Mouse (Mus musculus) thymus, adult 2 months (tissue): ENCODE data around the gene Myo15. TPM values are rescaled to one million over a fixed set of nuclear protein-coding genes. Genes with fewer than 3 reads are reported as not detected.

Experiments
- DNase-seq: peaks from one replicate; pipeline ENCODE4 v3.0.0; 2021
- H3K27ac ChIP-seq: fragments of 200-500 bp; 2 replicates; pipeline ENCODE4 v1.5.1; 2012; ENCODE audit warnings: low read length, control low read depth; ENCODE audit not compliant: control insufficient read depth, insufficient read depth
- H3K27me3 ChIP-seq: fragments of 200-500 bp; 2 replicates; pipeline ENCODE4 v1.6.1; 2012; ENCODE audit warnings: mild to moderate bottlenecking, low read length, moderate library complexity, mixed read lengths; ENCODE audit not compliant: control insufficient read depth, insufficient read depth
- H3K36me3 ChIP-seq: fragments of 200-500 bp; 2 replicates; pipeline ENCODE4 v1.6.1; 2012; ENCODE audit warnings: mild to moderate bottlenecking, low read length, moderate library complexity; ENCODE audit not compliant: control insufficient read depth, insufficient read depth
- H3K4me1 ChIP-seq: fragments of 200-500 bp; replicated peaks from 2 replicates; pipeline ENCODE4 v1.6.1; 2012; ENCODE audit warnings: low read length; ENCODE audit not compliant: control insufficient read depth, insufficient read depth
- H3K4me3 ChIP-seq: fragments of 200-500 bp; 2 replicates; pipeline ENCODE4 v1.5.1; 2012; ENCODE audit warnings: mild to moderate bottlenecking, low read length, control low read depth, moderate library complexity; ENCODE audit not compliant: control insufficient read depth, insufficient read depth
- CTCF ChIP-seq: fragments of 200-500 bp; IDR thresholded peaks from 2 replicates; pipeline ENCODE4 v1.5.1; 2012; ENCODE audit warnings: mild to moderate bottlenecking, control low read depth, low read length, moderate library complexity, borderline replicate concordance; ENCODE audit not compliant: control insufficient read depth, poor library complexity, insufficient read depth; ENCODE audit errors: extremely low read depth
- POLR2A ChIP-seq: fragments of 200-500 bp; IDR thresholded peaks from 2 replicates; pipeline ENCODE4 v1.6.1; 2012; ENCODE audit warnings: mild to moderate bottlenecking, low read length, control low read depth, moderate library complexity; ENCODE audit not compliant: control insufficient read depth, poor library complexity, insufficient read depth; ENCODE audit errors: extremely low read depth
- WGBS: fragments of 180-500 bp; shearing (Covaris S2); methylation state at CpG from one replicate; pipeline ENCODE4 v1.1.7; 2018; 5-methylcytosine and 5-hydroxymethylcytosine counted together
- polyA plus RNA-seq: library from polyadenylated mRNA; depleted of rRNA; stranded (reverse); fragments of >200 nt; gene quantifications from 2 replicates; pipeline ENCODE4 v1.2.3, GENCODE M21; 2012; rRNA removed

Myo15 gene
- 0.17 and 0.20 TPM in 2 replicates for polyA plus RNA-seq

DNA sequence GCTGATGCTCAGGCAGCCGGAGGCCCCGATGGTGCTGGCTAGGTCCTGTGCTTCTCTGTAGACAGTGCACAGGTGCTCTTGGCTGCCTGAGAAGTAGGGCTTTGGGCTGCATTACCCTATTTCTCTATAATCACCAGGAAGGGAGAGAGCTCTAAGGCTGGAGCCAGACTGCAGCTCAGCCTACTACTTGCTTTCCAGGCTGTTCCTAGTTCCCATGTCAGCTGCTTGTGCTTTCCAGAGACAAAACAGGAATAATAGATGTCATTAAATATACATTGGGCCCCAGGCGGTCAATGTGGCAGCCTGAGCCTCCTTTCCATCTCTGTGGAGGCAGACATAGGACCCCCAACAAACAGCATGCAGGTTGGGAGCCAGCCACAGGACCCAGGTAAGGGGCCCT, at the start of gene Myo15:
Myo15 (plus strand) TSS at position 301 of the 400 bp plus-strand sequence.
- peaks cover 9% of the 10 kb centered on the region; the same call in 1 of the 2 replicates for H3K36me3 ChIP-seq

DNA sequence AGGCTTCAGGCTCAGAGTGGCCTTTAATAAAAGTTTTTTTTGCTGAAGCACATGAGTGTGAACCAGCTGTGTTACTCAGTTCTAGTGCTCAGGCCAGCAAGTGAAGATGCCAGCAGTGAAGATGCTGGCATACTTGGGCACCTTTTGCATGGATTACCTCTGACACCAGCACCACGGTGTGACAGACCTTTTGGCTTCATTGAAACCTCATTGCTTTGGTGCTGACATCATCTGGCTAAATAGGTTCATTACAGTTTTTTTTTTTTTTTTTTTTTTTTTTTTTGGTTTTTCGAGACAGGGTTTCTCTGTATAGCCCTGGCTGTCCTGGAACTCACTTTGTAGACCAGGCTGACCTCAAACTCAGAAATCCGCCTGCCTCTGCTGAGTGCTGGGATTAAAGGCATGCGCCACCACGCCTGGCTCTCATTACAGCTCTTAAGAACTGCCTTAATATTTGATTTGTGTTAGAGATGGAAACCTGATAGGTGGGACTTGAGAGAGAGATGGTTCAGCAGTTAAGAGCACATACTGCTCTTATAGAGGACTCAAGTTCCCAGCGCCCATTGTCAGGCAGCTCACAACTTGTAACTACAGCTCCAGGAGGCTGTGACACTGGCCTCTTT, 47.0 kb upstream of the Myo15 start:
- WGBS = 65% methylated on average over 6 of the region's 6 CpGs

More for the DNA sequence above, at the start of gene Myo15:
- H3K27me3 ChIP-seq = no peaks in the 10 kb centered on the region
- H3K27ac ChIP-seq = no peak within 1 kb of the TSS
- TF ChIP-seq CTCF (no peak), POLR2A (no peak)
- DNase-seq = no peak
- WGBS = 100% methylated on average over 3 of the region's 3 CpGs
- H3K4me3 ChIP-seq = no peak within 1 kb of the TSS
- H3K4me1 ChIP-seq = no peaks in the 10 kb centered on the region

DNA sequence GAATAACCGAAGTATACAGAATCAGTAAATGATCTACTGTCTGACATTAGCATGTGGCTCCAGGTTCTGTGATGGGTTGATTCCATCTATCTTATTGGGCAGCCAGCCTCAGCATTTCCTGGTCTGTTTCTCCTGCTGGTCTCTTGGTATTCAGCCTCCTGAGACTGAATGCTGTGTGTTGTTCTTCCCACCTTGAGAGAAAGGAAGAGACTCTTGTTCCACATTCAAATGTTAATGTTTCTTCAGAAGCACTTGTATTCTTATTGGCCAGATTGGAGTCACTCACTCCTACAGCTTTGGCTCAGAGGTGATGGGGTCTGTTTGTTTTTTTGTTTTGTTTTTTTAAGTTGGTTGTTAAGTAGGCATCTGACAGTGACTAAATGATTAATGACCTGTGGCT, 46.1 kb upstream of the Myo15 start:
- no peak overlapping the region for H3K4me3 ChIP-seq
- H3K27me3 ChIP-seq = no peaks in the 10 kb centered on the region
- no peak for DNase-seq
- WGBS = 97% methylated on average over 1 of the region's 1 CpGs
- H3K36me3 ChIP-seq = no peaks in the 10 kb centered on the region
- no peak overlapping the region for H3K27ac ChIP-seq
- no peak for TF ChIP-seq POLR2A
- H3K4me1 ChIP-seq = peaks cover 5% of the 10 kb centered on the region

More for the DNA sequence above, 47.0 kb upstream of the Myo15 start:
- DNase-seq = no peak
- Histone ChIP-seq H3K4me1 (peaks cover 8% of the 10 kb centered on the region), H3K36me3 (no peaks in the 10 kb centered on the region), H3K27me3 (no peaks in the 10 kb centered on the region), H3K4me3 (no peak overlapping the region), H3K27ac (no peak overlapping the region)
- TF ChIP-seq POLR2A (no peak), CTCF (no peak)

- H3K36me3 ChIP-seq = no peaks in the 10 kb centered on the region
- no peak for DNase-seq
Measured at GRCm38 (mm10) chr11:60426417-60426816, 42.7 kb upstream of the Myo15 start.

GRCm38 (mm10) chr11:60427628-60428027, 41.5 kb upstream of the Myo15 start:
- H3K27me3 ChIP-seq = no peaks in the 10 kb centered on the region
- H3K4me3 ChIP-seq = no peak overlapping the region
- 0 out of 2 replicates have a peak, but pooled peaks cover 4% of the 10 kb centered on the region for H3K36me3 ChIP-seq
- H3K27ac ChIP-seq = no peak overlapping the region
- 98% methylated on average over 3 of the region's 3 CpGs for WGBS
- DNase-seq = no peak
- TF ChIP-seq CTCF (no peak), POLR2A (no peak)
- H3K4me1 ChIP-seq = no peaks in the 10 kb centered on the region

More at GRCm38 (mm10) chr11:60426417-60426816, 42.7 kb upstream of the Myo15 start:
- TF ChIP-seq CTCF (no peak), POLR2A (no peak)
- WGBS = 93% methylated on average over 1 of the region's 1 CpGs
- no peak overlapping the region for H3K4me3 ChIP-seq
- no peak overlapping the region for H3K27ac ChIP-seq
- no peaks in the 10 kb centered on the region for H3K4me1 ChIP-seq
- no peaks in the 10 kb centered on the region for H3K27me3 ChIP-seq

DNA sequence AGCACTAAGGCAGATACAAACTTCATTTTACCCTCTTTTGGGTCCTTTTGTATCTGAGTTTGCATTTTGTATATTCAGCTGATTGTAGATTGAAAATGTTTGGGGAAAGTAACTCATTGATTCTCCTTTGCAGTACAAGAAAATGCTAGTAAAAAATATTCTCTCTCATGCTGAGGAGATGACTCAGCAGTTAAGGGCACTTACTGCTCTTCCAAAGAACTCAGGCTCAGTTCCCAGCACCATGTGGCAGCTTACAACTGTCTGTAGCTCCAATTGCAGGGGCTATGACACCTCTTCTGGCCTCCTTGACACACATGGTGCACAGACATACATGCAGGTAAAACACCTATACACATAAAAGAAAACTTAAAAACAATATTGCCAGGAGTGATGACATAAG, 35.6 kb upstream of the Myo15 start:
- no peak overlapping the region for H3K27ac ChIP-seq
- H3K4me3 ChIP-seq = no peak overlapping the region
- H3K36me3 ChIP-seq = peaks cover 20% of the 10 kb centered on the region
- no peak for DNase-seq
- no peak for TF ChIP-seq CTCF
- no peak for TF ChIP-seq POLR2A
- H3K27me3 ChIP-seq = no peaks in the 10 kb centered on the region
- H3K4me1 ChIP-seq = no peaks in the 10 kb centered on the region

DNA sequence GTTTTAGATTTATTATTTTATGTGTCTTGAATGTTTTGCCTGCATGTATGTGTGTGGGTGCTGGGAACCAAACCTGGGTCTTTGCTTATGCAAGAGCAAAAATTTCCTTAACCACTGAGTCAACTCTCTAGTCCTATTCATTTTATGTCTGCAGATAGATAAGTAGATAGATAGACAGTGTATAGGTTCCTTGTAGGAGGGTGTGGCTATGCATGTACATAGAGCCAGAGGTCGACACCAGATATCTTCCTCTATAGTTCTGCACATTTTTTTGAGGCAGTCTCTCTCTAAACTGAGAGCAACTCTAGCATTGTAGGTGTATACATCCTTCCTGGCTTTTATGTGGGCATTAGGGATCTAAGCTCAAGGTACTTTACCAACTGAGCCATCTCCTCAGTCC, 34.0 kb upstream of the Myo15 start:
- H3K4me1 ChIP-seq = no peaks in the 10 kb centered on the region
- no peak overlapping the region for H3K4me3 ChIP-seq
- H3K27me3 ChIP-seq = no peaks in the 10 kb centered on the region
- H3K27ac ChIP-seq = no peak overlapping the region
- peaks cover 20% of the 10 kb centered on the region for H3K36me3 ChIP-seq
- DNase-seq = no peak
- WGBS = 100% methylated on average over 1 of the region's 1 CpGs
- TF ChIP-seq POLR2A (no peak), CTCF (no peak)
